Mouse (Mus musculus) ES-Bruce4 (cell line): Measurements from ENCODE around the gene Unkl. TPM values are rescaled to one million over a fixed set of nuclear protein-coding genes. Genes with fewer than 3 reads are reported as not detected.

Experiments
- H3K27ac ChIP-seq: 2 replicates; pipeline ENCODE4 v1.5.1; 2012; ENCODE audit warnings: low read length, inconsistent platforms; ENCODE audit not compliant: insufficient read depth
- H3K27me3 ChIP-seq: 2 replicates; pipeline ENCODE4 v1.6.1; 2012; ENCODE audit warnings: mild to moderate bottlenecking, low read length, inconsistent platforms; ENCODE audit not compliant: control insufficient read depth, poor library complexity, insufficient read depth, severe bottlenecking
- H3K36me3 ChIP-seq: 2 replicates; pipeline ENCODE4 v1.6.1; 2012; ENCODE audit warnings: inconsistent platforms, mild to moderate bottlenecking, low read length, moderate library complexity; ENCODE audit not compliant: control insufficient read depth, poor library complexity, insufficient read depth, severe bottlenecking
- H3K4me1 ChIP-seq: one replicate; pipeline ENCODE4 v1.8.1; 2011; ENCODE audit warnings: low read length; ENCODE audit not compliant: control insufficient read depth, insufficient read depth
- H3K4me3 ChIP-seq: 2 replicates; pipeline ENCODE4 v1.5.1; 2011; ENCODE audit warnings: low read depth, mild to moderate bottlenecking, low read length
- H3K9ac ChIP-seq: 2 replicates; pipeline ENCODE4 v1.6.1; 2012; ENCODE audit warnings: low read depth, mild to moderate bottlenecking, inconsistent platforms; ENCODE audit not compliant: poor library complexity, severe bottlenecking
- H3K9me3 ChIP-seq: replicated peaks from 2 replicates; pipeline ENCODE4 v1.6.1; 2012; ENCODE audit warnings: mild to moderate bottlenecking, low read length, inconsistent platforms; ENCODE audit not compliant: control insufficient read depth, poor library complexity, insufficient read depth, severe bottlenecking
- CTCF ChIP-seq: IDR thresholded peaks from one replicate; pipeline ENCODE4 v1.8.1; 2011; ENCODE audit warnings: low read depth, low read length
- EP300 ChIP-seq: IDR thresholded peaks from 2 replicates; pipeline ENCODE4 v1.6.1; 2011; ENCODE audit warnings: low read depth, low read length; ENCODE audit not compliant: insufficient read depth
- POLR2A ChIP-seq: IDR thresholded peaks from one replicate; pipeline ENCODE4 v1.8.1; 2011; ENCODE audit warnings: low read length; ENCODE audit not compliant: insufficient read depth
- polyA plus RNA-seq: library from polyadenylated mRNA; stranded (reverse); fragments of >200 nt; gene quantifications from 2 replicates; pipeline ENCODE4 v1.2.4, GENCODE M21; 2011; ENCODE audit warnings: low read depth; ENCODE audit not compliant: missing spikeins, insufficient read depth, insufficient read length

Unkl gene
- polyA plus RNA-seq, 1 experiment, result 22.9 TPM

GRCm38 (mm10) chr17:25184961-25185360 is 3.2 kb upstream of the Unkl start:
- TF ChIP-seq EP300 (no peak), POLR2A (no peak), CTCF (no peak)
- Histone ChIP-seq H3K27ac (no peak overlapping the region), H3K27me3 (no peaks in the 10 kb centered on the region), H3K9ac (peak overlapping the region; percentile 78), H3K9me3 (no peaks in the 10 kb centered on the region), H3K4me3 (peak overlapping the region; percentile 87), H3K4me1 (no peaks in the 10 kb centered on the region), H3K36me3 (0 out of 2 replicates have a peak, but pooled peaks cover 3% of the 10 kb centered on the region)

- Histone ChIP-seq H3K4me3 (peak overlapping the region; percentile 69), H3K9me3 (no peaks in the 10 kb centered on the region), H3K27me3 (no peaks in the 10 kb centered on the region), H3K9ac (peak overlapping the region; percentile 89), H3K4me1 (no peaks in the 10 kb centered on the region), H3K36me3 (0 out of 2 replicates have a peak, but pooled peaks cover 3% of the 10 kb centered on the region), H3K27ac (no peak overlapping the region; the same call in 1 of the 2 replicates)
- TF ChIP-seq POLR2A (no peak), EP300 (no peak), CTCF (no peak)
These were observed 430 bp upstream of the Unkl start for GRCm38 (mm10) chr17:25187784-25188149.

- TF ChIP-seq POLR2A, result no peak
- no peak for TF ChIP-seq CTCF
- no peak for TF ChIP-seq EP300
- H3K27ac ChIP-seq, result no peak overlapping the region
These were observed 894 bp downstream of the Unkl start for GRCm38 (mm10) chr17:25189091-25189490.

GRCm38 (mm10) chr17:25202401-25202800 is 14.2 kb downstream of the Unkl start:
- Histone ChIP-seq H3K27ac (no peak overlapping the region), H3K9me3 (no peaks in the 10 kb centered on the region), H3K4me1 (no peaks in the 10 kb centered on the region), H3K9ac (no peak overlapping the region), H3K36me3 (0 out of 2 replicates have a peak, but pooled peaks cover 4% of the 10 kb centered on the region), H3K27me3 (no peaks in the 10 kb centered on the region), H3K4me3 (no peak overlapping the region)
- TF ChIP-seq EP300 (no peak), CTCF (no peak), POLR2A (no peak)

More at GRCm38 (mm10) chr17:25189091-25189490, 894 bp downstream of the Unkl start:
- Histone ChIP-seq H3K4me3 (peak overlapping the region; percentile 84), H3K9ac (peak overlapping the region; percentile 89), H3K36me3 (0 out of 2 replicates have a peak, but pooled peaks cover 3% of the 10 kb centered on the region), H3K9me3 (no peaks in the 10 kb centered on the region), H3K4me1 (no peaks in the 10 kb centered on the region), H3K27me3 (no peaks in the 10 kb centered on the region)

- TF ChIP-seq POLR2A (no peak), CTCF (no peak), EP300 (no peak)
- Histone ChIP-seq H3K4me3 (no peak overlapping the region), H3K9me3 (no peaks in the 10 kb centered on the region), H3K27me3 (no peaks in the 10 kb centered on the region), H3K36me3 (peaks cover 20% of the 10 kb centered on the region), H3K9ac (no peak overlapping the region), H3K4me1 (no peaks in the 10 kb centered on the region), H3K27ac (no peak overlapping the region)
These were observed 21.8 kb downstream of the Unkl start for GRCm38 (mm10) chr17:25210006-25210405.

- Histone ChIP-seq H3K9ac (no peak overlapping the region), H3K9me3 (no peaks in the 10 kb centered on the region), H3K4me1 (no peaks in the 10 kb centered on the region), H3K4me3 (no peak overlapping the region), H3K27ac (no peak overlapping the region), H3K27me3 (no peaks in the 10 kb centered on the region), H3K36me3 (peaks cover 16% of the 10 kb centered on the region)
- no peak for TF ChIP-seq EP300
- no peak for TF ChIP-seq POLR2A
- TF ChIP-seq CTCF, result no peak
These were observed 22.7 kb downstream of the Unkl start for GRCm38 (mm10) chr17:25210680-25211466.
